Mouse (Mus musculus): Measurements from ENCODE around the gene Iqsec1.

GRCm38 (mm10) chr6:91014198-91014958, 25.9 kb upstream of the Iqsec1 start:
- TF ChIP-seq CTCF (IDR thresholded peaks at IDR 0.05; ENCODE audit: insufficient read depth, low read length): no peak
- no peak for TF ChIP-seq POLR2A (IDR thresholded peaks at IDR 0.05; ENCODE audit: borderline replicate concordance, extremely low read depth, low read depth, low read length)
